Mouse (Mus musculus) urinary bladder, postnatal 10 days (tissue): Measurements from ENCODE around the gene Macrod1.

ENCODE experiments used
- DNase-seq: peaks from one replicate; pipeline ENCODE4 v3.0.0; 2022; ENCODE audit warnings: low spot score

Macrod1 gene

GRCm38 (mm10) chr19:7140856-7141421 is 84.3 kb downstream of the Macrod1 start:
- no peak for DNase-seq

GRCm38 (mm10) chr19:7142207-7142915 is 85.8 kb downstream of the Macrod1 start:
- DNase-seq = no peak

- DNase-seq = no peak
These were observed 87.2 kb downstream of the Macrod1 start for GRCm38 (mm10) chr19:7143854-7144253.

GRCm38 (mm10) chr19:7144458-7144857 is 87.8 kb downstream of the Macrod1 start:
- no peak for DNase-seq

GRCm38 (mm10) chr19:7146376-7146775 is 89.8 kb downstream of the Macrod1 start:
- no peak for DNase-seq

GRCm38 (mm10) chr19:7148096-7148495 is 91.5 kb downstream of the Macrod1 start:
- DNase-seq = no peak

GRCm38 (mm10) chr19:7148541-7149085 is 92.0 kb downstream of the Macrod1 start:
- DNase-seq = no peak

- no peak for DNase-seq
These were observed 92.6 kb downstream of the Macrod1 start for GRCm38 (mm10) chr19:7149158-7149685.

GRCm38 (mm10) chr19:7151300-7151926 is 94.8 kb downstream of the Macrod1 start:
- DNase-seq = no peak

GRCm38 (mm10) chr19:7151927-7152653 is 95.5 kb downstream of the Macrod1 start:
- DNase-seq = no peak

- no peak for DNase-seq
These were observed 96.6 kb downstream of the Macrod1 start for GRCm38 (mm10) chr19:7153232-7153631.

- DNase-seq = no peak
These were observed 98.6 kb downstream of the Macrod1 start for GRCm38 (mm10) chr19:7155196-7155595.

- DNase-seq = no peak
These were observed 101.1 kb downstream of the Macrod1 start for GRCm38 (mm10) chr19:7157734-7158133.

GRCm38 (mm10) chr19:7160151-7160906 is 103.7 kb downstream of the Macrod1 start:
- DNase-seq = no peak

- DNase-seq = no peak
These were observed 104.5 kb downstream of the Macrod1 start for GRCm38 (mm10) chr19:7161064-7161463.

- DNase-seq = no peak
These were observed 107.6 kb downstream of the Macrod1 start for GRCm38 (mm10) chr19:7164238-7164637.

GRCm38 (mm10) chr19:7164820-7165323 is 108.3 kb downstream of the Macrod1 start:
- DNase-seq = no peak

GRCm38 (mm10) chr19:7165509-7166199 is 109.0 kb downstream of the Macrod1 start:
- DNase-seq = no peak

- no peak for DNase-seq
These were observed 109.6 kb downstream of the Macrod1 start for GRCm38 (mm10) chr19:7166200-7166711.

GRCm38 (mm10) chr19:7166767-7167166 is 110.2 kb downstream of the Macrod1 start:
- no peak for DNase-seq
